Mouse (Mus musculus): ENCODE measurements around the gene Ppib.

Gene Ppib

GRCm38 (mm10) chr9:66059583-66060307 lies at the start of gene Ppib:
TSS of gene Ppib (plus strand) at chr9:66060222.
- peak; percentile 95 for DNase-seq (ENCODE audit: low read depth)

- no peak for DNase-seq (ENCODE audit: low read depth)
Measured at GRCm38 (mm10) chr9:66020601-66021000, 39.4 kb upstream of the Ppib start.

GRCm38 (mm10) chr9:66038082-66038481 lies 21.9 kb upstream of the Ppib start:
- no peak for DNase-seq (ENCODE audit: low read depth)

GRCm38 (mm10) chr9:66038581-66038980 lies 21.4 kb upstream of the Ppib start:
- DNase-seq (ENCODE audit: low read depth) = no peak

GRCm38 (mm10) chr9:66039290-66039689 lies 20.7 kb upstream of the Ppib start:
- no peak for DNase-seq (ENCODE audit: low read depth)

GRCm38 (mm10) chr9:66040801-66041200 lies 19.2 kb upstream of the Ppib start:
- no peak for DNase-seq (ENCODE audit: low read depth)

GRCm38 (mm10) chr9:66042331-66042730 lies 17.7 kb upstream of the Ppib start:
- DNase-seq (ENCODE audit: low read depth) = no peak

GRCm38 (mm10) chr9:66043241-66043640 lies 16.8 kb upstream of the Ppib start:
- DNase-seq (ENCODE audit: low read depth) = no peak

GRCm38 (mm10) chr9:66049931-66050601 lies 10.0 kb upstream of the Ppib start:
- no peak for DNase-seq (ENCODE audit: low read depth)

GRCm38 (mm10) chr9:66051493-66051892 lies 8.5 kb upstream of the Ppib start:
- peak; percentile 14 for DNase-seq (ENCODE audit: low read depth)

- DNase-seq (ENCODE audit: low read depth) = peak; percentile 39
Measured at GRCm38 (mm10) chr9:66052731-66053130, 7.3 kb upstream of the Ppib start.

GRCm38 (mm10) chr9:66053620-66054019 lies 6.4 kb upstream of the Ppib start:
- DNase-seq (ENCODE audit: low read depth) = peak; percentile 11

- DNase-seq (ENCODE audit: low read depth) = no peak
Measured at GRCm38 (mm10) chr9:66060308-66060647, 256 bp downstream of the Ppib start.

- peak; percentile 20 for DNase-seq (ENCODE audit: low read depth)
Measured at GRCm38 (mm10) chr9:66060986-66061385, 964 bp downstream of the Ppib start.

GRCm38 (mm10) chr9:66061656-66062055 lies 1.6 kb downstream of the Ppib start:
- DNase-seq (ENCODE audit: low read depth) = no peak

- no peak for DNase-seq (ENCODE audit: low read depth)
Measured at GRCm38 (mm10) chr9:66063446-66063845, 3.4 kb downstream of the Ppib start.

GRCm38 (mm10) chr9:66064316-66064715 lies 4.3 kb downstream of the Ppib start:
- DNase-seq (ENCODE audit: low read depth) = no peak

GRCm38 (mm10) chr9:66066791-66067190 lies 6.8 kb downstream of the Ppib start:
- no peak for DNase-seq (ENCODE audit: low read depth)

GRCm38 (mm10) chr9:66067542-66067941 lies 7.5 kb downstream of the Ppib start:
- DNase-seq (ENCODE audit: low read depth) = peak; percentile 50

GRCm38 (mm10) chr9:66068056-66068455 lies 8.0 kb downstream of the Ppib start:
- DNase-seq (ENCODE audit: low read depth) = no peak

- no peak for DNase-seq (ENCODE audit: low read depth)
Measured at GRCm38 (mm10) chr9:66068971-66069391, 9.0 kb downstream of the Ppib start.

- no peak for DNase-seq (ENCODE audit: low read depth)
Measured at GRCm38 (mm10) chr9:66069583-66069982, 9.6 kb downstream of the Ppib start, which contains the start of gene Snx22. TSS of gene Snx22 (minus strand) at chr9:66069719.

GRCm38 (mm10) chr9:66070151-66070550 lies 10.1 kb downstream of the Ppib start:
- DNase-seq (ENCODE audit: low read depth) = no peak

- no peak for DNase-seq (ENCODE audit: low read depth)
Measured at GRCm38 (mm10) chr9:66072754-66073153, 12.7 kb downstream of the Ppib start.

Measured in 416B (cell line).